Mouse (Mus musculus) kidney, adult 18-20 months (tissue): ENCODE measurements at regions not wholly inside any gene's neighbourhood (a gene's known extent, or its start where the extent isn't known, plus 50 kb on each side); places are given as distances from the start of the nearest gene placed in this dataset.

Experiments
- DNase-seq: peaks from one replicate; pipeline ENCODE4 v3.0.0; 2021

DNA sequence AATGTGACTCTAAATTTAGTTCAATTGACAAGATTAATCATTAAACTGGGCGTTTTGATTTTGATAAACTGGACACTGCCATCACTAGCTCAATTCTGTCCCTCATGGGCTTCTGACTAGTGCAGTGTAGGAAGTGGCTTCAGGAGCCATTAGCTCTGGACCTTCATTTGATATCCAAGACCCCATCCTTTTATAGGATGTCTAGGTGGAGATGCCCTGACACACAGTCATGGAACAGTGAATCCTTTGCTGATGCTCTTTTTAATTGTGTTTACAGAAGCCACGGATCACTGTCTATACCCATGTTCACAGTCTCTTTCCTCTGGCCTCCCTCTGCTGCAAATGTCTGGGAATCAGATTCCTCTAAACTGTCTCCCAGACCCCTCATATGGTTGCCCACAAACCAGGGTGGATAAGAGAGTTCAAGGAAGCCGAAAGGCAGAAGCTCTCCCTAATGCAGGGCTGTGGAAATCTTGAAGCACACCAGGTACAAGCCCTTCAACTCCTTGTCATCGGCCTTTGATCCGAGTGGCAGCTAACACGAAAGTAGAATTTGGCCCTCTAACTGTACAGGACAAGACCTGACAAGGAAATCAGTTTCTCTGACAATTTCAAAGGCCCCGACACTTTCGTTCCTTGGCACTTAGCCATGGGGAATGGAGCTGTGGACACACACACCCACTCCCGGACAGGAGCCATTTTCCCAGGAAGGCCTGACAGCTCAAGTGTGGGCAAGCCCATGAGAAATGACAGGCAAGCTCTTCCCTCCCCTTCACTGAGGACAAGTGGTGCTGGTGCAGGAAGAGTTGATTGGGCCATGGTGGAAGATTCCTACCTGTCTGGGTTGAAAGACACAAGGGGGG is 135.2 kb upstream of the Parp11 start:
- DNase-seq, result no peak

DNA sequence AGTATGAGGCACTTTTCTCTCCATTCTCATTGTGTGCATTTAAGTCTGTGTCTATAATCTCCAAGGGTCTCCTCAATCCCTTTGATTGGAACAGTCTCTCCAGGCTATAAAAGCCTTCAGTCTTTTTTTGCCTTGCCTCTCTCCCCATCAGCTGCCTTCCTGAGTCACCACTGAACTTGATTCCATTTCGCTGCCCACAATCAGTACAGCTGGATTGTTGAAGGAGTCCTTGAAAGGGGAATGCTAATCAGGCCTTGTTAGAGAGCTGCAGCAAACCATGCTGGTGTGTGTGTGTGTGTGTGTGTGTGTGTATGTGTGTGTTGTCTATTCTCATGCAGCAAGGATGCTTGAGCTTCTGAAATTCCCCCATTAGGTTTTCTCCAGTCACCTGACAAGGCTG is 129.3 kb upstream of the Parp11 start:
- no peak for DNase-seq

DNA sequence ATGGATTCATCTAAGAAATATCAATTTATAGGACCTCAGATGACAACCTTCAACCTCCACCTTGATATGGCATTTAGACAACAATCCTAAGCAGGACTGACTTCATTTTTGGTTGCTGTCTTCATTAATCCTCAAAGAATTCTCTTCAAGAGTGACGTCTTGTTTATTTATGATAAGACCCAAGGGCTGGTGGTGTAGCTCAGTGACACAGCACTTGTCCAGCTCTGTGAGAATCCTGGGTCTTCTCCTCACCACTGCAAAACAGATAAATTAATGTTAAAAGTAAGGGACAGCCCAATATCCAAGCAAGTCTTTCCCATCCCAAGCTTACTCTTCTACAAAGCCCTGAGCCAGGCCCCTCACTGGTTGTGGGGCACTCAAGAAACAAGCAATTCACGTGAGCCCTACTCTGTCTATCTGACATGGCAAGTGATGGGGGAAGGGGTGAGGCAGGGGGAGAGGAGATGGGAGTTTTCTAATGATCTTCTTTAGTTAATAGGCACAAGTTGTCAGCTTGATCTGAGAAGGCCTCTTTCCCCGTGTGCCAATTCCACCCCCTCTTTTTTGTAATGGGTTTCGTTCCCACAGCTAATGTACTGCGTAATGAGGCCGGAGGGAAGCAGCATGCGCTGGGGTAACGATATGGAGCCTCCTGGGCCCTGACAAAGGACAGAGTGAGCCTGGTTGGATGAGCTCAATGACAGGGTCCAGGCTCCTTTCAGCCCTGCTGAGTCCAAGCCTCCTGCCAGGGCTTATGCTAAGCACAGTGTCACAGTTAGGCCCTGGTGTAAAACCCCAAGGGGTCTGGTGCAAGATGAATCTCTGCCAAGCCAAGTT is 127.7 kb upstream of the Parp11 start:
- DNase-seq, result no peak

DNA sequence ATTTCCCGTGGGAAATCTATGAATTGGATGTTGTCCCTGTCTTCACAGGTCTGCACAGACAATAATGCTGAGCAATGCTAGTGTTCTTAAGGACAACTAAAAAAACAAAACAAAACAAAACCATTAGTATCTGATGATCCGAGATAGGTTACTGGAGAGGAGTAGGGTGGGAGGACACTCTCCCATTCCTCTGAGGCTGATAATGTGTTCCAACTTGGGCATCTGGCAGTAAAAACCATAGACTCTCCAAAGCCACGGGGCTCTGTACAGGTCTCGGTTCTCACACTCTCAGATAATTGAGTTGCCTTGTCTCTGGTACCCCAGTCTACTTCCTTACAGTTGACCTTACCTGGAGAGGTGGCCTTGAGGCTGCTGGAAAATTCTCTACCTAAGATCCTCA is 126.0 kb upstream of the Parp11 start:
- DNase-seq, result no peak

DNA sequence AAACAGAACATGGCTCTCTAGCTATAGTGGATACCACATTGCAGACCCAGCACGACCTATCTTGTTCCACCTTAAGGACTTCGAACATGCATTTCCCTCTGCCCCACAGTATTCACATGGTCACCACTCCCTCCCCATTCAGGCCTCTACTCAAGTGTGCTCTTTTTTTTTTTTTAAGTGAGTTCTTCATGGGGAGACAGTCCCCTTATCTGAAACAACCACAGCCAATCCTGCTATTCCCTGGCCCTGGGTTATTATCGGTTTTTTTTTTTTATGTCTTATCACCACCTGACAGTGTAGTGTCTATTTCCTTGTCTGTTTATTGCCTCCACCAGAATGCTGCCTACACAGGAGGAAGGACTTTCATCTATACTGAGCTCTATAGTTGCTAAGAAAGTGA is 125.6 kb upstream of the Parp11 start:
- no peak for DNase-seq

DNA sequence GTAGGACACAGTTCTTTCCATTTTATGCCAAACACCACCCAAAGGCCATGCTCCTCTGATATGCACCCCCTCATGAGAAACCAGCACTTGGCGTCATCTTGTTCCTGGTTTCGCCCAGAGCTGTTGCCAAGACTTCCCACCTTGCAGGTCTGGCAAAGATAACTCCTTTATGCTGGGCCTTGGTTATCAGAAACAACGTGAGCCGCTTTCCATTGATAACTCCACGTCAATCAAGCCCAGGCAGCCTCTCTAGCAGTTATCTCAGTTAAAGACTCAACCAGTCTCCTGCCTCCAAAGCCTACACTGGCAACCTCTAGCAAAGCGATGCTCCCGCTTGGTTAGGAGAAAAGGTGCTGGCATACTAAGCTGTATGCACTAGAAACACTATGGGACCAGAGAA is 124.2 kb upstream of the Parp11 start:
- no peak for DNase-seq

DNA sequence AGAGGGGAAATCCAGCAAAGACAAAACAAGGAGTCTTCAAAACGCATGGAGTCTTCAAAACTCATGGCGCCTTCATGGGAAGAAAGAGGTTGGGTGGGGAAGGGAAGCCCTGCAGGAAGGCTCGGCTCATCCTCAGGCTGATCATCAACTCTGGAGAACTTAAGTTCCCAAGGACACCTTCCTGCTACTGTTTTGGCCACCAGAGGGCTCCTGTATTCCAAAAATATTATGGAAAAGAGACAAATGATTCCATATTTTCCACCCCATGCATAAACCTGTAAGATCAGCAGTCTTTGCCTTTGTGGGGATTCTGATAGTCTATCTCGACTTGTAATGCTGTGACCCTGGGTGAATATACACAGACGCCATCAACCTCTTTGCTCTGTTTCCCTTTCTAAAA is 121.7 kb upstream of the Parp11 start:
- DNase-seq, result peak; percentile 36

DNA sequence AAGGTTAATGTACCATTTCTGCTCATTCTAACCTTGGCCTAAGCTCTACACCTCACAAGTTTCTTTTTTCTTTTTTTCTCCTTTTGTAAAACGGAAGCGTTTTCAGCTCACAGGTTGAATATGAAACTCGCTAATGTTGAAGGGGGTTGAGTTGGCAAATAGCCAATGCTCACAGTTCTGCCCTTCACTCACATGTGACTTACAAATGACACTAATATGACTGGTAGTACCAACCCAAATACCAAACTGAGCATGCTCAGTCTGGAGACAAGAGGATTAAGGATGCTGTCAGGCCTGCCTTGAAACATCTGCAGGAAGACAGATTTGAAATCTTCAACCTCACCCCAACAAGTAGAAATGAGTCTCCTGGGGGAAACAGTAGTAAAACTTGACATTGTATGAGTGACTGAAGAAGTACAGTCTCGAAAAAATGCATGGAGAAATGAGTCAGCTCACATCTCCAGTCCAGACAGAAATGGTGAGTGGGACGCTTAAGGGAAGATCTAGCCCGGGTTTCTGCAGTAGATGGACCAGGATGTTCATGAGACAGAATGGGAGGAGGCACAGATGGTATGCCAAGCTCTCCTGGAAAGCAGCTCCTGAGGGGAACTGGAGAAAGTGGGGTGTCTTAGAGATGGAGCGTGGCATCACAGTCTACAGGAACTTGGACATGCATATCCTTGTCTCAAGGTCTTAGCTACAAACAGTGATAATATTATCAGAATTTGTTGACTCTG is 120.9 kb upstream of the Parp11 start:
- DNase-seq, result no peak

DNA sequence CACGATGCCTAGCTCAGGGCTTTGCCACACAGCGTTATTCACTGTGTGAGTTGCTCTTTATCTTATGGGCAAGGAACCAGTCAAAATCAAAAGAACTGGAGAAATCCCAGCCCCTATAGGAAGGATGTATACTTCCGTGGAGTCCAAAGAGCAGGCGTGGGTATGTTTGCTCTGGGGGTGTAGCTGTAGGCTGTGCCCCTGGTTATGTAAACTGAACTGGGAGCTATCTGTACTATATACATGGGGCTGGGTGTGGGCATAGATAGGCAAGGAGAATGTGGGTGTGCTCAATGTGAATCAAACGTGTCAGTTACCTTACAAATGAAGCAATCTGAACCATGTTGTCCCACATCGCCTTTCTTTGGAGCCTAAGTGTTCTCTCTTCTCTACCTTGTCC is 120.3 kb upstream of the Parp11 start:
- DNase-seq, result no peak

DNA sequence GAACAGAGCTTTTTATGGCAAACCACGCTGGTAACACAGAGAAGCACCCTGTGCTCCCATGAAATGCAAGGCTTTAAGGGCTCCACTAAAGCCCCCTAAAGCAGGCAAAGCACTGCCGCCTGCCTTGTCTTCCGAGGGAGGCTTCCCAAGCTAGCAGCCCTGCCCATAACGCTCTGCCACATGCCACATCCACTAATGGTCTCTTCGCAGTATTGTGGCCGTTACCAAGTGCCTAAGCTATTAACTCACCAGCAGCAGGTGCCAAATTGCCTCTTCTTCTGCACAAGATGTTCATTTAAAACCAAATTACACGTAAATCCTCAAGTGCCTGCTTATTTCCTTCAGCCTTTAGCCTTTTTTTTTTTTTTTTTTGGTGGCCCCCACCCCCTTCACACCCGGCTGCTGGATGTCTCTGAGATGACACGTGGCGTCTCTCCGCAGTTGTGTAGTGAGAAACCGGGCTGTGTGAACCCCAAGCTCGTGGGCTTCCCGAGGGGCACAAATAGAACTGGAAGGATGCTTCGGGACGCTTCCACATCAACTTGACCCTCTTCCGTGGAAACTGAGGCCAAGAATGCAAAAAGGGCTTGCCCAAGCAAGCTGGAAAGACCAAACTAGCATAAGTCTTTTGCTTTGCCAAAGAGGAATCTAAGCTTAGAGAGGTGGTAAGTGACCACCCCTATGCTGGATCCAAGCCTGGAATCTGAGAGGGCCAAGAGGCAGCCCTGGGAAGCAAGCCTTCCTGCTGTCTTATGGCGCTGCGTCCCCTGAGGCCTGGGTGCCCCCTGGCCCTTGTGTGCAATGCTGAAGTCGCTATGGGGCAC is 117.2 kb upstream of the Parp11 start:
- DNase-seq, result no peak

DNA sequence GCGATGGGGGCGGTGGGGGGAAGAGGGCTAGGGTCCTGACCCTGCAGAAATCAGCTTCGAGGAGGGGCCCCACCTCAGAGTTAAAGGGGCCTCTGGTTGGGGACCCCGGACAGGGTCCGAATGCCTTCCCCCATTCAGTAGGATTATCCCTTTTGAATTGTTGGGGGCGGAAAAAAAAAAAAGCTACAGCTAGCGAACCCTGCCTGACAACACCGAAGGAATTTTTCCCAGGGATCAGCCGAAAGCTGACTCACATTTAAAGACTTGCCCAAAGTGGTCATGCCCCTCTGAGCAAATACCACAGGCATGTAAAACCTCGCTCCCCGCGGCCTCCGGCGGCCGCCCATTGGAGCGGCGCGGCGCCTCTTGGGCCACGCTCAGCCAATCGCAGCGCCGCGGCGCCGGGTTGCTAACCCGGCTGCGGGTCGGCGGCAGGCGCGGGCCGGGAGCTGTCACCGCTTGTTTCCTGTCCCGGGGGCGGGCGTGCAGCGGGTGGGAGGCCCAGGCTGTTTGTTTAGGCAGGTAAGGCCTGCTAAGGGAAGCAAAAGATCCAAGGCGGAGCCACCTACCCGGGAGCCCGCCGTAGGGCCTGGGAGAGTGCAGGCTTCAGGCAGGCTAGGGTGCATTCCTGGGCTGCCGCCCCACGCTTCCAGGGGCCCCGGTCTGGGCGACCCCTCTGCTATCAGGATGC is 116.5 kb upstream of the Parp11 start:
- peak; percentile 68 for DNase-seq

DNA sequence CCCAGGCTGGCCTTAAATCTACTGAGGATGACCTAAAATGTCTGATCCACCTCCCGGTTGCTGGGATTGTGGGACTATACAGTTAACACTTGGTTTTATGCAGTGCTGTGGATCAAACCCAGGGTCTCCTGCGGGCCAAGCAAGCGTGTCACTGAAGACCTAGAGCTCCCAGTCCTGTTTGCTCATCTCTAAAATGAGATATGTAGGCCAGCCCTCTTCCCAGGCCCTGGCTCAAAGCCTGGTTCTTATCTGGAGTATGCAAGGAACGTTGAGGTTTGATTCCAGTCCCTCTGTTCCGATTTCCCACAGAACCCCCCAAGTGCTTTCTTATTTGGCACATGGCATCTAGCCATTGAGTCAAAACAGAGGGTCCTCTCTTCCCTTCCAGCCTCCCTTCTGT is 115.5 kb upstream of the Parp11 start:
- no peak for DNase-seq

DNA sequence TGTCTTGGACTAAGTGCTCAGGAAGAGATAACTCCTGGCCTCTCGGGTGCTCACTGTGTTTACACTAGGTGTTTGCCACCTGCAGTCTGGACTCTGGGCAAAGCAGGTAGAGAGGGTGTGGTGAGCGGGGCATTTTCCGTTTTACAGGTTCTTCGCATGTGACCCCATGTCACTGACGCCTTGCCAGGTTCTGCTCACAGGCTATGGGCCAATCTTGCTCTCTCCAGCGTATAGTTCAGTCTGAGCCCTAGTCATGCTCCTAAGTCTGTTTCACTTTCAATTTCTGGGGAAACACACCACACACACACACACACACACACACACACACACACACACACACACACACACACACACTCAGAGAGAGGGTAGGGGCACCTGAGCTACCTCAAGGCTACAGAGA is 112.4 kb upstream of the Parp11 start:
- no peak for DNase-seq

DNA sequence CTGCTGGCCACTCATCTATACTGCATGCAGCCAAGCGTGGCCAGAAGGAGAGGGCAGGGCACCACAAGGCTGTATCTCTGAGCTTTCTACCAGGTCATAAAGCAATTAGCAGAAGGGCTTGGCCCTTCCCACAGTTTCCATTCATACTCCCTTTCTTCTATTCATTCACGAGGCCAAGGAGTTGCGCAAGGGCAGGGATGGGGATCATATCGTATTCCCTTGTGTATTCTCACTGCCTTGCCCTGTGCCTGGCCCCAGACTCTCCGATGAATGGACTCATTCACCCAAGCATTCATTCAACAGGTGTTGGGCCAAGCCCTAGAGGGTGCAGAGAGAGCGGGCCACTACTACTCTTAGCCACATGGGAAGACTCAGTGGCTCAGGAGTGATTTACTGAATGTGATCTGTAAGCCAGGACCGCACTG is 111.2 kb upstream of the Parp11 start:
- no peak for DNase-seq

DNA sequence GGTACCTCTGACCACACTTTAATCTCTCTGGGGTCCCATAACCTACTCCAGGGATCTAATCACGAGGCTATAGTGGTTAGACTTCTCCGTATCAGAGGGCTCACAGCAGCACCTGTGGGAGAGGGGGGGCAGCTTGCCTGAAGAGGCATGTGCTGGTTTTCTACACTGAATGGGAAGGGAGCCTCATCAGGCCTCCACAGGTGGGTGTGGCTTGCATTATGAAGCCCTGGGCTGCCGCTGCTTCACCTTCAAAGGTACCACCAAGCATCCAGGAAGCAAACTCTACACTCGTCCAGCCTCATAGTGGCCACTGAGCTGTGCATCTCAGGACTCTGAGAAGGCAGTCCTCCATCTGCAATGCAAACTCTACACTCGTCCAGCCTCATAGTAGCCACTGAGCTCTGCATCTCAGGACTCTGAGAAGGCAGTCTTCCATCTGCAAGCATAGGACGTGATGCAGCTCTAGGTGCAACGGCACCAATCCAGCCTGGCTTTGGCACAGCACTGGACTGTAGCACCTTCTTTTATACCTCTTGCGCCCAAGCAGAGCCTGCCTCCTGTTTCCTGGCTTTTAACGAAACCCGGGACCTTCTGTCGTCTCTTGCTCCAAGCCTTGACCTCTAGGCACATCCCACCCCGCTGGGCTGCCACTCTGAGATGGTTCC is 110.5 kb upstream of the Parp11 start:
- no peak for DNase-seq

DNA sequence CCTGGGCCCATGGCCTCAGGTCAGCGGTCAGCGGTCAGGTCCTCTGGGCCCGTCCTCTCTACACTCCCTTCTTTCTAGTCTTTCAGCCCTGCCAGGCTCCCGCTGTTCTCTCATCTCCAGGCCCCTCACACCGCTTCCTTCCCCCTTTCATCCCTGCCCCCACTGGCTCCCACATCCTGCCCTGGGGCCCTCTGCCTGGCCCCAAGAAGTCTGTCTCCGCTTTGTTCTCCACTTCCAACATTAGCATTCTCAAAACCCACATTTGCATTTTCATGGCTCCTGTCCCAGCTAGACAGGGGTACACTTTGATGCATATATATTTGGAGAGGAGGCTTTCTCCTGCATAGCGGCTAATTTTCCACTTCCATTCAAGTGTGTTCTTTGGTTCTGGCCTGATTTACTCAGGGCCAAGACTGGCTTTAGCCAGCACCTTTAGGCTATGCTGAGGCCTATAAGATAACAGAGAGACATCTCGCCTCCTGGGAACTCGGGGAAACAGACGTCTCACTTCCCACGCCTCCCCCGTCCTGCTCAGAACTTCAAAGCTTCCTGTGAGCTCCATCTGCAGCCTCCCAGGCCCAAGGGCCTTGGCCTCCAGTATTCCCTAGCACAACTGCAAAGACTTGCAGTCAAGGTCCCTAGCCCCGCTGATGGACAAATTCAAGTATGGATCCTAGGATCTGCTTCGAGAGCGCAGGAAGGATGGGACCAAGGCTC is 109.8 kb upstream of the Parp11 start:
- DNase-seq, result no peak

DNA sequence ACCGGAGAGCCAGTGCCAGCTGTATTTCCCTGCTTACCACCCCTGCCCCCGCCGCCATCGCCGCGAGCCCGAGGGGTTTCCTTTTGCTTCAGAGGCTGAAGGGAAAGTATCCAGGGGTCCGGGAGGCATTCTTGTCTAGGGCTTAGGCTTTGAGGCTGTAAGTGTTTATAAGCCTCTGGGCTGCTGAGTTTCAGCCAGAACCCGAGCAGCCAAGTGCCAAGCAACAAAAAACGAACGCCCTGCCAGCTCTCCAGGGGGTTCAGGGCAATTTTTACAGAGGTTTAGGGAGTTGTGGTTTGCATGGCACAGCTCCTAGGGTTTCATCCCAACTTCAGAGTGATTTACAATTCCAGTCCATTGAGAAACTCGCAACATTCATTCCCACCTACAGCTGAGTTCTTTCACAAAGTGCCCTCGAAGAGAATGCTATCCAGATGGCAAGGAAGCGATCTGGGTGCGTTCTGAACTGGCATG is 109.2 kb upstream of the Parp11 start:
- no peak for DNase-seq

DNA sequence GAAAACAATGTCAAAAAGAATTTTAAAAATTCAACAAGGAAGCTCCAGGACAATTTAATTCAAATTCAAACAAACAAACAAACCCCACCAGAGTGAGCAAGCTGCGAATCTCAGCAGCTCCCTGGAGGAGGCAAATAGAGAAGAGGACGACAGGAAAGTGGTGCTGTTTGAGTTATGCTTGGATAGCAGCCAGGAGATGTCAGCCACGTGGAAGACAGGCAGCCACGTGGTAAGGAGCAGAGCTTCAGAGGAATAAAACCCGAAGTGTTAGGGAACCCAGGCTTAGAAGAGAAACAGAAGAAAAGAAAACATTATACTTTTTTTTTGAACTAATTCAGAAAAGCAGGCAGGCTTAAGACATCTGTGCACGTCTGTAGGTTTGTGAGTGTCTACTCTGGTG is 108.2 kb upstream of the Parp11 start:
- DNase-seq, result no peak

DNA sequence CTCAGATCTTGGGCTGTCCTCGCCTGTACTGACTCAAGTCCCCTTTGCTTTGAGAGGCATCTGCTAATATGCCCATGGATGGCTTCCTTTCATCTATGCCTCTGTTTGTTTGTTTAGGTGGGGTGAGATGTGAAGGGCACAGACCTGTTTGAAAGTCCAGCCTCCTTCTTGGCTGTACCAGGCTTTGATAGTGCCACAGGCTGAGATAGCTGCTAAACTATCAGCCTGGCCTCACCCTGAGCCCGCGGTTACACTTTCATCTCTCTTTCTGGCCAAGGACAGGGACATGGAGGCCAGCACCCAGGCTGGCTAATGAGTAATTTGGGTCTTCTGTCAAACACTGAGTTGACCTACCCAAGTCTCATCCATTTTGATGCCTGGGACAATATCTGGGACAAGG is 105.0 kb upstream of the Parp11 start:
- no peak for DNase-seq

DNA sequence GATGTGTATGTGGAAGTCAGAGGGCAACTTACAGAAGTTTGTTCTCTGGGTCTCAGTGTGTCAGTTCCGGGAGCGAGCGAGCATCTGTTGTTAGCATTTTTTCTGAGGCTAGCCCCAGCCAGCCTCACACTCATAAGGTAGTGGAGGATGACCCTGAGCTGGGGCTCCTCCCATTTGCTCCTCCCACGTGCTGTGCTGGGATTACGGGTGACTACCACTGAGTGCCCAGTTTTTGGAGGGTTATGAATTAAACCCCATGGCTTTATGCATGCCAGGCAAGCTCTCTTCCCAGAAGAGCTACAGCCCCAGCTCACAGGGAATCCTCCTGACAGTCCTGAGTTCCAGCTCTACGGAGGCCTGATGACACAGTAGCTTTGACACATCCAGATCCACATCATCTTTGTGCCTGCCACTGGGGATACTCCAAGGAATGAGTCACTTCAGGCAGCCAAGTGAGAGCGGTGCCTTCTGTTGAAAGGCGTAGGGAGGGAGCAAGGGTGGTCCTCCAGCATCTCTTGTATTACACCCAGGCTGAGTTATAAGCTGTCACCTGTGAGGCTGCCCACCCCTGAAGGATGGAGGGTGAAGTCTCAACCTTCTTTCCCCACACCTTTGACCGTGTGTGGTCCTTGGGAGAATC is 97.8 kb upstream of the Parp11 start:
- DNase-seq, result no peak
